Mouse (Mus musculus): ENCODE measurements around the gene Stk11.
"Not testable (repeated sequence)": the region's sequence is repeated elsewhere in the genome, so short reads cannot be mapped to it uniquely, and the experiment has no call there.

Stk11 gene

GRCm38 (mm10) chr10:80157141-80157929 is 41.7 kb downstream of the Stk11 start:
- no peak for DNase-seq (ENCODE audit: low read depth)

- peak; percentile 85 for DNase-seq (ENCODE audit: low read depth)
Observed at GRCm38 (mm10) chr10:80158307-80158986, 42.8 kb downstream of the Stk11 start.

GRCm38 (mm10) chr10:80159021-80159560 is 43.5 kb downstream of the Stk11 start:
- peak; percentile 56 for DNase-seq (ENCODE audit: low read depth)

GRCm38 (mm10) chr10:80159561-80160454 is 44.2 kb downstream of the Stk11 start:
- peak; percentile 99 for DNase-seq (ENCODE audit: low read depth)

- peak; percentile 90 for DNase-seq (ENCODE audit: low read depth)
Observed at GRCm38 (mm10) chr10:80160455-80161371, 45.1 kb downstream of the Stk11 start.

GRCm38 (mm10) chr10:80161522-80162242 is 46.1 kb downstream of the Stk11 start:
- DNase-seq (ENCODE audit: low read depth): peak; percentile 79

- no peak for DNase-seq (ENCODE audit: low read depth)
Observed at GRCm38 (mm10) chr10:80162243-80162608, 46.6 kb downstream of the Stk11 start.

- DNase-seq (ENCODE audit: low read depth): no peak
Observed at GRCm38 (mm10) chr10:80162716-80163299, 47.2 kb downstream of the Stk11 start.

- peak; percentile 87 for DNase-seq (ENCODE audit: low read depth)
Observed at GRCm38 (mm10) chr10:80163721-80164120, 48.1 kb downstream of the Stk11 start.

- no peak for DNase-seq (ENCODE audit: low read depth)
Observed at GRCm38 (mm10) chr10:80164161-80164997, 48.8 kb downstream of the Stk11 start.

GRCm38 (mm10) chr10:80164998-80165344 is 49.4 kb downstream of the Stk11 start:
- peak; percentile 97 for DNase-seq (ENCODE audit: low read depth)

- DNase-seq (ENCODE audit: low read depth): peak; percentile 82
Observed at GRCm38 (mm10) chr10:80165392-80166128, 50.0 kb downstream of the Stk11 start, which contains the start of gene Cirbp. Cirbp (plus strand) TSS chr10:80165985.

- not testable (repeated sequence) for DNase-seq (ENCODE audit: low read depth)
Observed at GRCm38 (mm10) chr10:80166136-80166535, 50.5 kb downstream of the Stk11 start.

GRCm38 (mm10) chr10:80167460-80168037 is 51.9 kb downstream of the Stk11 start:
- DNase-seq (ENCODE audit: low read depth): peak; percentile 99

GRCm38 (mm10) chr10:80168038-80168661 is 52.5 kb downstream of the Stk11 start:
- DNase-seq (ENCODE audit: low read depth): peak; percentile 97

- no peak for DNase-seq (ENCODE audit: low read depth)
Observed at GRCm38 (mm10) chr10:80169070-80169469, 53.5 kb downstream of the Stk11 start.

GRCm38 (mm10) chr10:80169651-80170050 is 54.0 kb downstream of the Stk11 start:
- DNase-seq (ENCODE audit: low read depth): no peak
